ENCODE assay signal across 30 mouse cellular contexts in genomic region chr17:73229445-73230155, GRCm38 (mm10).
DNase-seq lines count a peak whose midpoint lies in the region; ATAC-seq and TF ChIP-seq lines count a peak whose summit lies in the region.
"Had no signal": no experiment of that assay in that cellular context is flagged by ENCODE, and none has a peak within 500 bp of the region (broad histone marks: within the 10 kb centered on the region; RNA-seq: fewer than 3 reads in every experiment).

No protein-coding gene starts in this region.

- H3K36me3 ChIP-seq in heart, embryonic 12.5 days = peaks cover 5% of the 10 kb centered on the region; the same call in 1 of the 2 replicates
- H3K36me3 ChIP-seq in heart, postnatal 0 days (replicated peaks; ENCODE audit: control insufficient read depth, insufficient read depth, low read length) = 0 out of 2 replicates have a peak, but pooled peaks cover 6% of the 10 kb centered on the region
- H3K36me3 ChIP-seq: embryonic facial prominence, embryonic 13.5 days; forebrain, embryonic 10.5 days; hindbrain, embryonic 12.5 days; limb, embryonic 10.5 days; midbrain, embryonic 10.5 days; midbrain, embryonic 15.5 days had no signal

- intact Hi-C loops in heart, postnatal 14 days (cut with DNase I) = no loop called here
- intact Hi-C loops in left cerebral cortex, postnatal 14 days (cut with DNase I) = no loop called here

- no peak overlapping the region for H3K4me3 ChIP-seq in heart, embryonic 12.5 days
- H3K4me3 ChIP-seq in heart, postnatal 0 days (ENCODE audit: low read depth, low read length) = no peak overlapping the region
- H3K4me3 ChIP-seq: embryonic facial prominence, embryonic 13.5 days; forebrain, embryonic 10.5 days; gastrocnemius, adult 2 months; heart, embryonic 10.5 days; hindbrain, embryonic 12.5 days; limb, embryonic 10.5 days; limb, embryonic 15.5 days; midbrain, embryonic 10.5 days; midbrain, embryonic 15.5 days had no signal

- no peak overlapping the region for H3K4me2 ChIP-seq in heart, embryonic 12.5 days
- H3K4me2 ChIP-seq in heart, postnatal 0 days (ENCODE audit: low read depth, low read length) = no peak overlapping the region
- H3K4me2 ChIP-seq: embryonic facial prominence, embryonic 13.5 days; hindbrain, embryonic 12.5 days; limb, embryonic 15.5 days; midbrain, embryonic 15.5 days had no signal

- TF ChIP-seq EP300 in heart, postnatal 0 days (IDR thresholded peaks at IDR 0.05; ENCODE audit: low read depth) = no peak

- WGBS in heart, embryonic 12.5 days = 67% methylated on average over 11 of the region's 11 CpGs
- 72% methylated on average over 11 of the region's 11 CpGs for WGBS in heart, postnatal 0 days

- ATAC-seq in heart, embryonic 12.5 days (ENCODE audit: insufficient number of reproducible peaks, low FRiP score) = no peak
- ATAC-seq in heart, postnatal 0 days (ENCODE audit: insufficient read depth, low read depth) = no peak
- ATAC-seq: intestine, postnatal 0 days had no signal

- H3K9me3 ChIP-seq in heart, embryonic 12.5 days (replicated peaks) = no peaks in the 10 kb centered on the region
- no peaks in the 10 kb centered on the region for H3K9me3 ChIP-seq in heart, postnatal 0 days (replicated peaks; ENCODE audit: control insufficient read depth, low read length)
- H3K9me3 ChIP-seq: embryonic facial prominence, embryonic 13.5 days; forebrain, embryonic 10.5 days; G1E; heart, embryonic 10.5 days; hindbrain, embryonic 12.5 days; limb, embryonic 10.5 days; limb, embryonic 15.5 days; midbrain, embryonic 10.5 days; midbrain, embryonic 15.5 days had no signal

- no peak overlapping the region for H3K9ac ChIP-seq in heart, embryonic 12.5 days
- H3K9ac ChIP-seq in heart, postnatal 0 days (replicated peaks; ENCODE audit: low read depth, low read length) = no peak overlapping the region
- H3K9ac ChIP-seq: embryonic facial prominence, embryonic 13.5 days; hindbrain, embryonic 12.5 days; limb, embryonic 15.5 days; midbrain, embryonic 15.5 days had no signal

- no peak for TF ChIP-seq CTCF in heart, postnatal 0 days (IDR thresholded peaks at IDR 0.05; ENCODE audit: low read depth)

- H3K27me3 ChIP-seq in heart, embryonic 12.5 days (replicated peaks) = no peaks in the 10 kb centered on the region
- no peaks in the 10 kb centered on the region for H3K27me3 ChIP-seq in heart, postnatal 0 days (ENCODE audit: control insufficient read depth, insufficient read depth, low read length)
- H3K27me3 ChIP-seq: embryonic facial prominence, embryonic 13.5 days; hindbrain, embryonic 12.5 days; limb, embryonic 15.5 days; midbrain, embryonic 15.5 days had no signal

- peaks cover 48% of the 10 kb centered on the region for H3K4me1 ChIP-seq in heart, embryonic 12.5 days (replicated peaks)
- peaks cover 49% of the 10 kb centered on the region for H3K4me1 ChIP-seq in heart, postnatal 0 days (ENCODE audit: control insufficient read depth, insufficient read depth)

- no peak for DNase-seq in heart, adult 18-20 months
- DNase-seq in heart, postnatal 0 days (ENCODE audit: low spot score) = no peak
- DNase-seq in heart, postnatal 14 days = no peak
- peak; percentile 25 for DNase-seq in thymus, postnatal 0 days (ENCODE audit: low spot score)
- no peak for DNase-seq in thymus, postnatal 36 days
- no peak for DNase-seq in left cerebral cortex, postnatal 14 days (ENCODE audit: low spot score in 2 of 2)
- DNase-seq: adrenal gland, postnatal 36 days; cerebellum, adult 18-20 months; gastrocnemius, adult 2 months; gastrocnemius, postnatal 36 days; kidney, adult 9 months; kidney, postnatal 10 days; layer of hippocampus, postnatal 36 days; lung, adult 2 months; right cerebral cortex, adult 18-20 months; thymus, adult 18-20 months; thymus, postnatal 4 days had no signal

- peak overlapping the region; percentile 8; the same call in 1 of the 2 replicates for H3K27ac ChIP-seq in heart, embryonic 12.5 days (ENCODE audit: poor library complexity, severe bottlenecking)
- 0 out of 2 replicates have a peak overlapping the region, but pooled peaks have one; percentile 1 for H3K27ac ChIP-seq in heart, postnatal 0 days (ENCODE audit: low read depth)
- H3K27ac ChIP-seq: embryonic facial prominence, embryonic 13.5 days; forebrain, embryonic 10.5 days; gastrocnemius, adult 2 months; hindbrain, embryonic 12.5 days; limb, embryonic 10.5 days; limb, embryonic 15.5 days; macrophage; midbrain, embryonic 10.5 days; midbrain, embryonic 15.5 days; stomach, postnatal 0 days had no signal
